Mouse (Mus musculus) right cerebral cortex, postnatal 25 days (tissue): ENCODE data around the gene C3.

Experiments used
- DNase-seq: peaks from one replicate; pipeline ENCODE4 v3.0.0; 2022

Gene C3

GRCm38 (mm10) chr17:57219167-57219883 lies 8.6 kb downstream of the C3 start:
- DNase-seq, result peak; percentile 47

GRCm38 (mm10) chr17:57218335-57218900 lies 9.5 kb downstream of the C3 start:
- no peak for DNase-seq

GRCm38 (mm10) chr17:57214676-57215387 lies 13.1 kb downstream of the C3 start:
- DNase-seq, result no peak

- DNase-seq, result no peak
These were observed 16.4 kb downstream of the C3 start for GRCm38 (mm10) chr17:57211501-57211900.

GRCm38 (mm10) chr17:57209330-57209729 lies 18.6 kb downstream of the C3 start:
- DNase-seq, result no peak

- DNase-seq, result no peak
These were observed 20.0 kb downstream of the C3 start for GRCm38 (mm10) chr17:57207938-57208337.

- no peak for DNase-seq
These were observed 25.9 kb downstream of the C3 start for GRCm38 (mm10) chr17:57201841-57202724.

GRCm38 (mm10) chr17:57198252-57198651 lies 29.7 kb downstream of the C3 start:
- DNase-seq, result no peak

- DNase-seq, result no peak
These were observed 32.5 kb downstream of the C3 start for GRCm38 (mm10) chr17:57195326-57196010.

- DNase-seq, result no peak
These were observed 33.2 kb downstream of the C3 start for GRCm38 (mm10) chr17:57194771-57195170.

GRCm38 (mm10) chr17:57194041-57194507 lies 33.9 kb downstream of the C3 start, which contains the start of gene Tnfsf14:
Tnfsf14 (minus strand) TSS chr17:57194177.
- no peak for DNase-seq

GRCm38 (mm10) chr17:57188510-57189192 lies 39.3 kb downstream of the C3 start:
- no peak for DNase-seq

GRCm38 (mm10) chr17:57185641-57186040 lies 42.3 kb downstream of the C3 start:
- DNase-seq, result no peak

GRCm38 (mm10) chr17:57182871-57183270 lies 45.1 kb downstream of the C3 start:
- DNase-seq, result no peak

- DNase-seq, result no peak
These were observed 47.6 kb downstream of the C3 start for GRCm38 (mm10) chr17:57180363-57180762.

- no peak for DNase-seq
These were observed 54.6 kb downstream of the C3 start for GRCm38 (mm10) chr17:57173351-57173750.

GRCm38 (mm10) chr17:57172378-57172777 lies 55.6 kb downstream of the C3 start:
- DNase-seq, result no peak

- no peak for DNase-seq
These were observed 57.2 kb downstream of the C3 start for GRCm38 (mm10) chr17:57170616-57171260.

- DNase-seq, result peak; percentile 77
These were observed 60.8 kb downstream of the C3 start for GRCm38 (mm10) chr17:57166800-57167791.
